Mouse (Mus musculus) neural tube, embryonic 10.5 days (tissue): ENCODE measurements around the gene Klhl10.
A peak's percentile ranks its signal among the peaks of the same experiment; 100 is the strongest.

Experiments
- DNase-seq: peaks from one replicate; pipeline ENCODE4 v3.0.0-alpha.2; 2017; ENCODE audit warnings: low spot score; ENCODE audit errors: extremely low spot score

Gene Klhl10

DNA sequence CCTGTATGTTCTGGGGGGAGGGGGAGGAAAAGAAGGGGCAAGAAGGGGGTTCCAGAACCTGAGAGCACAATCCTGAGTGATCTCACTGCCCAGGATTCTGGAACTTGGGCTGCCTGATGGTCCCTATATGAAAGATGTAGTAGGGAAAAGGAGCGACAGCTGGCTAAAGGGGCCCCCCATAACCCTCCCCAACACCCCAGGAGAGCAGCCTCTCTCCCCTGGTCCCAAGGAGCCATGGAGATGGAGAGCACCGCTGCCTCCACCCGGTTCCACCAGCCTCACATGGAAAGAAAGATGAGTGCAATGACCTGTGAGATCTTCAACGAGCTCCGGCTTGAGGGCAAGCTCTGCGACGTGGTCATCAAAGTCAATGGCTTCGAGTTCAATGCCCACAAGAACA, at the start of gene Klhl10, which contains the start of gene Nt5c3b:
Gene Klhl10 (plus strand): TSS at position 121 of the 400 bp plus-strand sequence.
Gene Nt5c3b (minus strand): TSS at position 12 of the 400 bp plus-strand sequence.
- DNase-seq = no peak

DNA sequence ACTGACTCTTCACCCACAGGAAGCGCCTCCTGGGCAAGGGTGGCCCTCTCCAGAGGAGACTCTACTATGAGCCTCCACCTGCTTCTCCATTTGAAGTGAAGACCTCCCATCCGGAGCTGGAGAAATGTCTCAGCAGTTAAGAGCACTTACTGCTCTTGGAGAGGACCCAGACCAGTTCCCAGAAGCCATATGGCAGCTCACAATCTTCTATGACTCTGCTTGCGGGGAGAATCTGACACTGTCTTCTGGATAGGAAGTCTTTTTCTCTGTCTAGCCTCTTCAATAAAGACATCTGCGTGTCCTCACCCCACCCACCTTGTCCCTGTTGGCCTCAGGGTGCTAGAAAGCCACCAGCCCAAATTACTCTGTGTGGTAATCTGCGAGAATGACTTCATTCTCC, 48.8 kb upstream of the Klhl10 start:
- no peak for DNase-seq

DNA sequence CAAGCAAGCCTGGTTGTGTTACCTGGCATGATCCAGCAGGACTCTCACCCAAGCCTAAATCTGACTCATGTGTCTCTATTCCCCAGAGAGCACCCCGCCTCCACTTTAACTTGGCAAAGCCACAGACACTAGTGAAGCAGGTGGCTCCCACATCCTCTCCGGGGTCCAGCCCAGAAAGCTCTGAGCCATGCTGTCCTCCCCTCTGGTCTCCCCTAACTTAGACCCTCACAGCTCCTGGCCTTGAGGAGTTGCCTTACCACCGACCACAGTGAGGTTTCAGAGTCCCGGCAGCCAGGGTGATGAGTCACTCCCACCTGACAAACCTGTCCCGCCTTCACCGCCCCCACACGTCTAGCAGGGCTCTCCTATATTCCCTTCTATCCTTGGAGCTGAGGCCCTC, 48.0 kb upstream of the Klhl10 start:
- DNase-seq = no peak

DNA sequence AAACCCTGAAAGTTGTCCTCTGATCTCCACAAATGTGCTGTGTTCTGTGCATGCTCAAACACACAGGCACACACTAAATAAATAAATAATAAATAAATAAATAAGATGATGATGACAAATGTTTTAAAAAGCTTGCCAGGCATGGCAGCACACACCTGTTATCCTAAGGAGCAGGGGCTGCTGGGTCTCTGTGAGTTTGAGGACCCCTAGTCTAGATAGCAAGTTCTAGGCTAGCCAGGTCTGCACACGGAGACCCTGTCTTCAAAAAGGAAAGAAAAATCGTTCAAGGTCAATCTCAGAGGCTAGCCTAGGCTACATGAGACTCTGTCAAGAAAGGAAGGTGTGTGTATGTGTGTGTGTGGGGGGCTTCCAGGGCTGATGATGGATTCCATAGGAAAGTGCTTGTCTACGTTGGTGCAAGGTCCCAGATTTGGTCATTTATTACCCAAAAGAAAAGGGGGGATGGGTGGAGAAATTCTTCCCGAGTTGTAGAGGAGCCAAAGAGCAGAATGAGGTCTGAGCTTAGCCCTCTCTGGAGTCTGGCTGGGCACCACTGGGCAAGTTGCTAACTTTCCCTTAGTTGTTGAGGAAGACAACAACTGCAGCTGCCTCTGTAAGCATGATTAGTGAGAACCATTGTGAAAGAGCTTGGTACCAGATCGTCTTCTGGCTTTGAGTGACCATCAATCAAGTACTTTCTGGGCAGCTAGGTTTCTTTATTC, 47.2 kb upstream of the Klhl10 start:
- no peak for DNase-seq

DNA sequence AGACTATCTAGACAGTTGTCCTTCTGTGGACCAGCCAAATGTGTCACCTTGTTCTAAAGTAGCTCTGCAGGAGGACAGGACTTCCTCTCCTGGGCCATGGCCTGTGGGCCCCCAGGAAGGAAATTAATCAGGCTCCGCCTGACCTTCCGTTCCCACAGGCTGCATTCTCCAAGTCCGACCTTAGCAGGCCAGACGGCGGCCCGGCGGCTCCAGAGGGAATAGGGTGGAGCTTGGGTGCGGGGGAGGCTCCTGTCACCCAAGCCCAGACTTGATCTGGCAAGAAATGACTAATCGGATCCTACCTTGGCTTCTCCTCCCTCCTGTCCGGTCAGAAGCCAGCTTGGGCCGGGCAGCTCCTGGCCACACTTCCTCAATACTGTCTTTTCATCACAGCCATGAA, 46.5 kb upstream of the Klhl10 start:
- DNase-seq = no peak

DNA sequence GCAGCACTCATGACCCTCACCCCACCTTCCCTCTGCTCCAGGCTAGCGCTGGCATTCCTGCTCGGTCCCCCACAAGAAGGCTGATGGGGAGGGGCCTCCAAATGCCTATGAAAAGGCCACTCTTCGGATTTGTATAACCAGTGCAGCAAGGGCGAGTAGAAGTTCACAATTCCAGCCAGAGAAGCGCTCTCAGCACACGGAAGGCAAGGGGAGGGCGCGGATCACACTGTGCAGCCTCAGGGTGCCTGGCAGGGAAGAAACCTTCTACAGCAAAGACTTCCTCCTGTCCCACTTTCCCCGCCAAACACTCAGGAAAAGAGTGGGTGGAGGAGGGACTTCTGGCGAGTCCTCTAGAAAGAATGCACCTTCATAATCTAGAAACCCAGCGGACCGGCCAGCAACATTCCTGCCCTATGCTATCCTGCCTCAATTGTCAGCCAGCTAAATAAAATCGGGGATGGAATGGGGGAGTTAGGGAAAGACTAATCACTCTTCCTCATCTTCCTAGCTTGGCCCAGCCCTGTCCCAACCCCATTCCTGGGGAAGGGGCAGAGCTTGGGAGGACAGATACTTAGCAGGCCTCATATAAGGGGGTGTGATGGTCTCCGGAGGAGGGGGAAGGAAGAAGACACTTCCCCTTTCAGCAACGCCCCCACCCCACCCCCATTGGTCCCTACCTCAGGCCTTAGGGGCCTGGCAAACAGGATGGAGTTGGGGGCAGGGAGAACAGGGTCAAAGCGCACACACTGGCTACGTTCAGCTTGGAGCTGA, 45.7 kb upstream of the Klhl10 start:
- DNase-seq = no peak

DNA sequence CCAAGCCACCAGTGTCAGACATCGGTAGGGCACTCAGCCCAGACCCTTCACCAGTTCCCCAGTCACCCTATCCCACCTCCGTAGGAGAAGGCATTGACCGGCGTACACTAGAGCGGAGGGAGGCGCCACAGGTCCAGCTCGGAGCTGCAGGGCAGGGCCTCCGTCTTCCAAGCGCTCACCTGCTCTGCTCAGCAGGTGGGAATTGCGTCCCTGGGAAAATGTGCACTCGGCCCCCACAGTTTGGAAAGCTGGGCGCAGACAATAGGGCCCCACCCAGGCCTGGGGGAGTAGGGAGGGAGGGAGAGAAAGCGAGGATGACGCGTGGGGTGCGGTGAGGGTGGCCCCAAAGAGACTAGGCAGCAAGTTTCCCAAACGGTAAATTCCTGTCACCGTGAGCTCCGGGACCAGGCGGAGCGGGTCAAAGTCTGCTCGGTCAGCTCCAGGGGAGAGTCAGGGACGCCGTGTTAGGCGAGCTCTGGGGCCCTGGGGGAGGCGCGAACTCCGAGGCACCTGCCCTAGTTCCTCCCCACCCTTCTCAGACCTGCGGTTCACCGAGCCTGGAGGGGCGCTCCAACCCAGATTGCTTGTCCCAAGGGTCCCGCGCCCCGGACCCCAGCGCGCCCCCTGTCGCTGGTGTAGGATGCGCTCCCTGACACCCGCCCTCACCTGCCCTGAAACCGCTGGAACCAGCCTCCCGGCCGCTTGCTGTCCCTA, 44.7 kb upstream of the Klhl10 start:
- peak; percentile 45 for DNase-seq

DNA sequence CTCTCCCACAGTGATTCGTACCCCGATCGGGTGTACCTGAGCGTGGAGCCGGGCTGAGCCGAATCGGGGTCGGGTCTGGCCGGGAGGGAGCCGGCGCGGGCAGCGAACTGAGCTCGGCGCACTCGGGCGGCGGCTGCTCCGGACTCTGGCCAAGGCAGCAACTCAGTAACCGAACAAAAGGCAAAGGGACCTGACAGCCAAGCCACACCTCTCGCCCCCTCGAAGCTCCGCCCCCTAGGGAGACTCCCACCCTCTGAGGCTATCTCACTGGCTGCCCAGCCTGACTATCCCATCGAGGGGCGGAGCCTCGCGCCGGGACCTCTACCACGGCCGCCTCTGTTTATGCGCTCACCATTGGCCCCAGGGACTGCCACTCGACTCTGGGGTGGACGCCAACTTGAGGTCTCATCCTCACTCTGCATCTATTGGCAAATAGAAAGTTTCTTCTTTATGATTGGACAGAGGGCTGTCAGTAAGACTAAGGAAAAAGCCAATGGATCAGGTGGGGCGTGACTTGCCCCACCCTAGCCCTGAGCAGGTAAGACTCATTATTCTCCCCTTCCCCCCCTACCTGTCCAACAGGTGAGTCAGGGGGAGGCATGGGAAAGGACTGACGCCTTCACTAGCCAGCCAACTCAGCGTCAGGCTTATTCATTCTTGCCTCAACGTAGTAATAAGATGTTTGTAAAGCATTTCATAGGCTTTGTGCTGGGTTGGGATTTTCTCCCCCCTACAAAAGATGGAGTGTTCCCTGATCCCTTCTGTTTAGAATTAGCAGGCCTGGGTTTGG, 43.9 kb upstream of the Klhl10 start, which contains the start of gene Jup:
Gene Jup (minus strand): TSS at position 164 of the 790 bp plus-strand sequence.
- peak; percentile 94 for DNase-seq

DNA sequence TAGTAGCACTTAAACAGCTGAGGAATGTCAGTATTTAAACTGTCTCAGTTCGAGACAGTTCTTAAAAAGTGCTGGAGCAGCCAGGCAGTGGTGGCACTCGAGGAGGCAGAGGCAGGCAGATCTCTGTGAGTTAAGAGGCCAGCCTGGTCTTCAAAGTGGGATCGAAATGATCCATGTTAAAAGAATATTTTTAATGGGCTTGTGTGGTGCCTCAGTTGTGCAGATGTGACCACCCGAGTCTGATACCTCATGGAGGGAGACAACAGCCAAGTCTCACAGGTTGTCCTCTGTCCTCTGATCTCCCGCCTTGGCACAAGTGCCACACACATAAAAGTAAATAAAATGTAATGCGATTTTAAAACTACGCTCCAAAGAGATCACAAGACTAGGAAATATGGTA, 43.2 kb upstream of the Klhl10 start:
- no peak for DNase-seq

DNA sequence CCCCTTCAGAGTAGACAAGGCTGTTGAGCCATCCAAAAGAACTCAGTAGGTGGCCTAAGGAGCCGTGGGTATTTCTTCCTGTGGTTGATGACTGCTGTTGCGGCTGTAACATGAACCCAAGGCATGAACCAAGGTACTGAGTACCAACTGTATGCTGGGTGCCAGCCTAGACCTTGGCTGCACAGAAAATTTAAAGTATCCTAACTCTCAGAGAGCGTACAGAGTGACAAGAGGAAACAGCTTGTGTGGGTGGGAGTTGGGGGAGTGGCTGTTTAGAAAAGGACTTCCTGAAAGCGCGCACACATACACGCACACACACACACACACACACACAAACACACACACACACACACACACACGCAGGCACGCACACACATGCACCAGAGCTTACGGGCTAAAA, 42.4 kb upstream of the Klhl10 start:
- no peak for DNase-seq

DNA sequence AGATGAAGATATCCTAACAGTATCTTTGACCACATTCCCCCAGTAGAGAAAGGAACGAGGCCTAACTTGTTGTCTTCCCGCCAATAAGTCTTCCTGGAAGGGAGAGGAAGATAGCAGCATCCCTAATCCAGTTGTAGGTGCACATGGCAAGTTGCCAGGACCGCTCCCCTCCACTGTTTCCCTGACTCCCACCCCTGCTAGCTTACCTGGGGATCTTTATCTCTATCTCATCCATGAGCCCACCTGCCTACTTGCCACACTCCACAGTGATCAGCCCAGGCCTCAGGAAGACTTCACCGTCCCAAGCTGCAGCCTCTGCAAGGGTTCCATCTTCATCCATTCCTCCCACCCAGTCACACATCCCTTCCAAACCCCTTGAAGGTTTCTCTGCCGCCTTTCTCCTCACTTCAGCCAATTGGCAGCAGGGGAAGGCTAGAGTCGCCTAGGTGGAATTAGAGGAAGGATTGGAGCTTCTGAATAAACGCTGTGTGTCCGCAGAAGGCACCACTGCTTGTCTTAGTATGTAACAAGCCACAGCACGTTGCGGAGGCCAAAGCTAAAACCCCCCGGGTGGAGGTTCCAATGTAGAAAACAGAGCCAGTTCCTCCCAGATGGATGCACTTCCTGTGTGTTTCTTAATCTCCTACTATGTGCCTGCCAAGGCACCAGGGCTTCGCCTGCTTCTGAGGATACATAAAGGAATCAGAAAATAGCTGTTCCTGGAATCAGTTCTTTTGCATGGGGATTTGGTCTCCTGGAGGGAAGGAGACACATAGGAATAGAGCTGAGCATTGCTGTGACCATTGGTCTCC, 41.8 kb upstream of the Klhl10 start:
- DNase-seq = no peak

DNA sequence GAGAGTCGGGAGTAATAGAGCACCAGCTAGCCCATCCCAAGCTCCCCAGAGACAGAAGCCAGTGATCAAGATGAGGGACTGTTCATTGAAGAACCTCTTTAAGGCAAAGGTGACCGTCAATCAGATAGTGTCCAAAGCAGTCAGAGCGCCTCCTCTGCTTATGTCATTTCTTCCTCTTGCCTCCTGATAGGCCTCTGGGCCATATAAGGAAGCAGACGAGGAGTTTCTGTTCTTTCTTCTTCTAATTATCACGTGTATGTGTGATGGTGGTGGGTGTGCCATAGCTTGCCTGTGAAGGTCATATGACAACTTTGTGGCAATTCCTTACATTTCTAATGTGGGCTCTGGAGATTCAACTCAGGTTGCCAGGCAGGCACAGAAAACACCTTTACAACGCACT, 40.9 kb upstream of the Klhl10 start:
- no peak for DNase-seq

DNA sequence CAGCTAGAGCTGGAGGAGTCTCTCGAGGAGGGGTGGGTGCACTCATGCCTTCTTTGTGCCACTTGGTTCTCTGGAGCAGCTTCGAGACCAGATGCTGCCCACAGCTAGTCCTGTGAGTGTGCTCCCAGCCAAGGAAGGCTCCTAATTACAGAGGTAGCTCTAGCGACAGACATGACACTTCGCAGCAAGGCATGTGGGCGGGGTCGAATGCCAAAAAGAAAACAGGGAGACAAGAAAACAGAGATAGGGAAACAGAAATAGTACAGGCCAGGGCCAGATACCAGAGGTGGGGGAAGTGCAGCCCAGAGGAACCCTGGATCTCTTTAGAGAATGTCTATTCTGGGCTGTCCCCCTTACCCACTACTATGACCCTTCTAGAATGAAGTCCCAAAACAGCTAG, 39.5 kb upstream of the Klhl10 start:
- no peak for DNase-seq

DNA sequence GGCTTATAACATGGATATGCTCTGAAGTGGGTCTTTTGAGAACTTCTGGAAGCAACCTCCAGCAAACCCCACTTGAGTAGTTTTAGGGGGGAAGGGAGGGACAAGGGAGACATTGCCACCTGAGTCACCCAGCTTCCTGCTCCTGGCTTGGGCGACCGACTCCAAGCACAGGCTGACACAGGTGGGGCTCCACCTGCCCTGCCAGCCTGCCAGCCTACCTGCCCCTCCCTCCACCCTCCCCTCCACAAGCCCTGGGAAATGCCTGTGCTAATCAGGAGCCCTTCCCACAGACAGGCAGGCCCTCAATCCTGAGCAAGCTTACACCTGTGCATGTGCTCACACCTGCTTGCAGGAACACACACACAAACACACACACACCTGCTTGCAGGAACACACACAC, 39.0 kb upstream of the Klhl10 start:
- DNase-seq = no peak

DNA sequence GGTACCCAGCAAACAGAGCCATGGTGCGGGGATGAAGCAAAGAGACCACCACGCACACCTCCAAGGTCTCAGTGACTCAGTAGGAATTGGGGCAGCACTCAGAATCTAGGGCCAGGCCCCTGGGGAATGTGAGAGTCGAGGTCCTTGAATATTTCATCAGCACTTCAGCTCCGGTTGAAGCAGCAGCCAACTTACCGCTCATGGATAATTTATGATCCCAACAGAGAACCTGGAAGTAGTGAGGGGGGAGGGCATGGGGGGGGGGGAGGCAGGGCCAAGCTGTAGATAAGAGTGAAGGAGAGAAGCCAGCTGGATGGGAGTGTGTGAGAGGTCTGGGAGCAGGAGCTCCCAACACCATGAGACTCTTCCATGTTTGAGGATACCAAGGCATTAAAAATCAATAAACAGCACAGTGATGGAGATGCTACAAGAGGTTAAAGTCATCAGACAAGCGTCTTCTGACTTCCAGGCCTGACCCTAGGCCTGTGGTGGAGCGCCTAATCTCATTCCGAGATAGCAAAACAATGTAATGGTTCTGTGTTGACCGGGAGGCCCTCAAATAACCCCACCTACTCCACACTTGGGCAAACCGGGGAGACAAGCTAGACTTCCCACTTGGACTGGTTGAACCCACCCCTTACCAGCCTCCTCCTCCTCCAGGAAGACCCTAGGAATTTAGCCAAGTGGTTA, 38.1 kb upstream of the Klhl10 start:
- no peak for DNase-seq

DNA sequence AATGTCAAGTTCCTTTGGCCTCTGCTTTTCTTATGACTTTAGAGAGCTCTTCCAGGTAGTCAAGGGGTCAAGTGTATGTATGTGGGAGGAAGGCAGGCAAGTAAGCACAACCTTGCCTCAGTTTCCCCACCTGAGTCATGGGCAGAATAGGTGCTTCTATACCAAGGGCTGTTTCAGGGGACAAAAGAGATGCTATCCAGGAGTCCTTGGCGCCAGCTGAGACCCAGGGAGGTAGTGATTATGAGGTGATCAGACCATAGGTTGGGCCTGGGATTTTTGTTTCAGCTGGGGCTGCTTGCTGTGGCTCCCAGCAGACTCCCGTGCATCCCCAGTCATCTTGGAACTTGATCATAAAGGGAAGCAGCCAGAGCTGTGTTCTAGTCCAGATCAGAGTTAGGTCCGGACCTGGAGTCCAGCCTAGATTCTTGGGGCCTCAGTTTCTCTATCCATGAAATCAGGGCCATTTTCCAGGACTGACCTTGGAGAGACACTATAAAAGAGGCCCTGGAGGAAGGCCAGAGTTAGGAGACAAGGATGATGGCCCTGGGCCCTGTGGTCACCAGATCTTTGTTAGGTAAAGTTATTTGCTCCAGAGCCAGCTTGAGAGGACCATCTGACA, 37.2 kb upstream of the Klhl10 start:
- no peak for DNase-seq

DNA sequence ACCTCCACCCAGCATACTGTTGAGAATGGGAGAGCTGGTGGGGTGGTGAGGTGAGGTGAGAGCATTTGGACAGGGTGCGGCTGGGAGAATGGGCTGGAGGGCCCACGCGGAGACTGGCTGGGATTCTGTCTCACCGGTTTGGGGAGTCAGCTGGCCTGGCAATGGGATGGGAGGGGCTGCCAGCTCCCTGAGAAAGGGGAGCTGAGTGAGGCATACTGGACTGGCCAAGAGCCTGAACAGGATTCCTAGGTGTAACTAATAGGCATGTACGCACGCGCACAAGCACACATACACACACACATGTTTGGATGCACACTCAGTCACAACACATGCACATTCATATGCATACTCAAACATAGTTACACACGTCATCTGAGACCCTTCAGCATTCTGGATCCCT, 35.4 kb upstream of the Klhl10 start:
- no peak for DNase-seq

DNA sequence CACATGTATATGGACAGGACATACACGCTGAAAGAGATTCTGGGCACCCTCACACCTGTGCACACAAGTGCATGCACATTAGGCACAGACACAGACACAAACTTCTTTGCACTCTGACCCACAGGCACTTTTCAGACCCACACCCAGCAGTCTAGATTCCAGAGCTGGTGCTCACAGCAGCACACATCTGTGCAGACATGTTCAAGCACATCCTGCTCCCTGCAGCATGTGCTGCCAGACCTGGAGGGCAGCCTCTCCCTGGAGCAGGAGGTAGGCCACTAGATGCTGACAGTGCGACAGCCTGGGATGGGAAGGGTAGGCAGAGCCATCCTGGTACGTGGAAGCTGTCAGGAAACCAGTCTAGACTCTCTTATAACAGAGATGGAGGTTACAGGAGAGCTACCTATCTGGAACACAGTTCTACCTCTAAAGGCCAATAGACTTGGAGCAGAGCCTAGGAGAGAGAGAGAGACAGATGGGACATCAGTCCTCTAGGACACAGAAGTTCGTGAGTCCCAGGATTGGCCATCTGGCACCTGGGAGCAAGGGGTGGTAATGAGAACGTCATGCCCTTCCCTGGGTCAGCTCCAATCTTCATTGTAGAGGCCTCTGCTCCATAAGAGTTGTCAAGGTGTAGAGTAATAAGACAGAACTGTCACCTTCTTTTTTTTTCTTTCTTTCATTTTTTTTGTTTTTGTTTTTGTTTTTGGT, 34.6 kb upstream of the Klhl10 start:
- no peak for DNase-seq
